In the genomic region with DNA sequence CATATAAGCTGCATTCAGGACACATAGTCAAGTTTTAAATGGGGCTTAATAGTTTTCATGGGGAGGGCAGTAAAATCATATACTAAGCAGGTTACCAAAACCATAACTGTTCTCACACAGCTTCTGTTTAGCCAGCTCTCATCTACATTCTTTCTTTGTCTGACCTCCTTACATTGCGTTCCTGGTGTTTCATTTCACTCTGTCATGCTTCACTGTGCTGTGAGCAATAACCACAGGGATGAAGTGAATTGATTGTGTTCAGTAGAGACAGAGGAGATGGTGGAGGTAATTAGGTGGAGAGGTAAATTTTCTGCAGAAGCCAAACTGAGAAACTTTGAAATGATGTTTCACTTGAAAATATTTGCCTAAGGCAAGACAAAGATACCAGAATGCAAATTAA, we compare ENCODE assay signal across 20 mouse cellular contexts.
A peak's percentile ranks its signal among the peaks of the same experiment; 100 is the strongest.
DNase-seq lines count a peak whose midpoint lies in the region; ATAC-seq and TF ChIP-seq lines count a peak whose summit lies in the region.
"Had no signal": no experiment of that assay in that cellular context is flagged by ENCODE, and none has a peak within 500 bp of the region (broad histone marks: within the 10 kb centered on the region; RNA-seq: fewer than 3 reads in every experiment).

No protein-coding gene starts in this region.

- H3K4me3 ChIP-seq in hindbrain, embryonic 10.5 days, result no peak overlapping the region
- no peak overlapping the region for H3K4me3 ChIP-seq in hindbrain, postnatal 0 days (ENCODE audit: low read length)
- H3K4me3 ChIP-seq in kidney, postnatal 0 days (replicated peaks; ENCODE audit: low read depth, low read length), result no peak overlapping the region
- H3K4me3 ChIP-seq in limb, embryonic 10.5 days, result no peak overlapping the region
- H3K4me3 ChIP-seq: embryonic facial prominence, embryonic 13.5 days; gastrocnemius, adult 2 months; heart, embryonic 12.5 days; hindbrain, embryonic 12.5 days had no signal

- no peaks in the 10 kb centered on the region for H3K36me3 ChIP-seq in hindbrain, embryonic 10.5 days
- no peaks in the 10 kb centered on the region for H3K36me3 ChIP-seq in hindbrain, postnatal 0 days (ENCODE audit: insufficient read depth, low read length)
- no peaks in the 10 kb centered on the region for H3K36me3 ChIP-seq in kidney, postnatal 0 days (ENCODE audit: insufficient read depth, low read length)
- H3K36me3 ChIP-seq in limb, embryonic 10.5 days, result no peaks in the 10 kb centered on the region
- H3K36me3 ChIP-seq: embryonic facial prominence, embryonic 13.5 days; heart, embryonic 12.5 days; hindbrain, embryonic 12.5 days had no signal

- WGBS in hindbrain, embryonic 10.5 days, result 26% methylated on average over 1 of the region's 1 CpGs
- WGBS in hindbrain, postnatal 0 days, result 29% methylated on average over 1 of the region's 1 CpGs
- WGBS in kidney, postnatal 0 days, result 24% methylated on average over 1 of the region's 1 CpGs
- 60% methylated on average over 1 of the region's 1 CpGs for WGBS in limb, embryonic 10.5 days

- ATAC-seq in hindbrain, postnatal 0 days, result no peak
- ATAC-seq in kidney, postnatal 0 days (replicated peaks; ENCODE audit: low FRiP score, low read depth), result no peak
- ATAC-seq in megakaryocyte, adult 5-6 weeks (ENCODE audit: poor library complexity, severe bottlenecking), result no peak
- ATAC-seq: forebrain, embryonic 14.5 days had no signal

- DNase-seq in hindbrain, embryonic 10.5 days (ENCODE audit: low spot score), result no peak
- DNase-seq in hindbrain, postnatal 0 days (ENCODE audit: low spot score), result no peak
- DNase-seq in kidney, postnatal 0 days (ENCODE audit: low spot score), result peak; percentile 58
- DNase-seq in kidney, postnatal 25 days, result no peak
- no peak for DNase-seq in limb, embryonic 10.5 days (ENCODE audit: low spot score)
- peak; percentile 40 for DNase-seq in retina, postnatal 1 day
- DNase-seq in thymus, adult 18-20 months, result no peak
- DNase-seq: adrenal gland, adult 8-10 months; adrenal gland, postnatal 36 days; cerebellum, adult 11 months; cerebellum, adult 8-10 months; cerebellum, postnatal 14 days; embryo, embryonic 11 days; gastrocnemius, adult 2 months; gastrocnemius, postnatal 25 days had no signal

- no peak overlapping the region for H3K4me2 ChIP-seq in hindbrain, postnatal 0 days (ENCODE audit: low read depth, low read length)
- H3K4me2 ChIP-seq in kidney, postnatal 0 days (ENCODE audit: low read length), result no peak overlapping the region
- H3K4me2 ChIP-seq: embryonic facial prominence, embryonic 13.5 days; heart, embryonic 12.5 days; hindbrain, embryonic 12.5 days had no signal

- H3K27me3 ChIP-seq in hindbrain, embryonic 10.5 days (ENCODE audit: insufficient read depth, poor library complexity, severe bottlenecking), result no peaks in the 10 kb centered on the region
- no peaks in the 10 kb centered on the region for H3K27me3 ChIP-seq in hindbrain, postnatal 0 days (ENCODE audit: insufficient read depth, low read length)
- no peaks in the 10 kb centered on the region for H3K27me3 ChIP-seq in kidney, postnatal 0 days (ENCODE audit: insufficient read depth, low read length)
- no peaks in the 10 kb centered on the region for H3K27me3 ChIP-seq in limb, embryonic 10.5 days (ENCODE audit: low read depth, poor library complexity, severe bottlenecking)
- H3K27me3 ChIP-seq: embryonic facial prominence, embryonic 13.5 days; heart, embryonic 12.5 days; hindbrain, embryonic 12.5 days had no signal

- H3K4me1 ChIP-seq in hindbrain, embryonic 10.5 days (replicated peaks), result peaks cover 24% of the 10 kb centered on the region
- H3K4me1 ChIP-seq in hindbrain, postnatal 0 days (ENCODE audit: insufficient read depth, low read length), result no peaks in the 10 kb centered on the region
- no peaks in the 10 kb centered on the region for H3K4me1 ChIP-seq in kidney, postnatal 0 days (replicated peaks; ENCODE audit: insufficient read depth, low read length)
- peaks cover 23% of the 10 kb centered on the region for H3K4me1 ChIP-seq in limb, embryonic 10.5 days
- H3K4me1 ChIP-seq: heart, embryonic 12.5 days had no signal

- H3K9ac ChIP-seq in hindbrain, postnatal 0 days (replicated peaks; ENCODE audit: low read length), result no peak overlapping the region
- no peak overlapping the region for H3K9ac ChIP-seq in kidney, postnatal 0 days (ENCODE audit: low read depth, low read length)
- H3K9ac ChIP-seq: embryonic facial prominence, embryonic 13.5 days; heart, embryonic 12.5 days; hindbrain, embryonic 12.5 days had no signal

- TF ChIP-seq CTCF in hindbrain, postnatal 0 days (IDR thresholded peaks at IDR 0.05; ENCODE audit: low read depth), result no peak
- no peak for TF ChIP-seq CTCF in kidney, postnatal 0 days (IDR thresholded peaks at IDR 0.05; ENCODE audit: low read depth)

- H3K27ac ChIP-seq in hindbrain, embryonic 10.5 days, result peak overlapping the region; percentile 17
- no peak overlapping the region for H3K27ac ChIP-seq in hindbrain, postnatal 0 days
- no peak overlapping the region for H3K27ac ChIP-seq in kidney, postnatal 0 days
- H3K27ac ChIP-seq in limb, embryonic 10.5 days, result peak overlapping the region; percentile 56; the same call in 1 of the 2 replicates
- H3K27ac ChIP-seq: gastrocnemius, adult 2 months; hindbrain, embryonic 12.5 days had no signal

- no peaks in the 10 kb centered on the region for H3K9me3 ChIP-seq in hindbrain, embryonic 10.5 days
- H3K9me3 ChIP-seq in hindbrain, postnatal 0 days (ENCODE audit: low read length), result no peaks in the 10 kb centered on the region
- H3K9me3 ChIP-seq in kidney, postnatal 0 days (replicated peaks; ENCODE audit: low read length), result no peaks in the 10 kb centered on the region
- H3K9me3 ChIP-seq in limb, embryonic 10.5 days (replicated peaks), result no peaks in the 10 kb centered on the region
- H3K9me3 ChIP-seq: embryonic facial prominence, embryonic 13.5 days; heart, embryonic 12.5 days; hindbrain, embryonic 12.5 days had no signal

Comparison
In these comparisons a context has a peak if more than half of its experiments do, and no peak if none do; other contexts are left out.
1. DNase-seq: peak in kidney, postnatal 0 days (single experiment) and retina, postnatal 1 day (single experiment); none in hindbrain, embryonic 10.5 days (single experiment), hindbrain, postnatal 0 days (single experiment), kidney, postnatal 25 days (0 of 2), limb, embryonic 10.5 days (single experiment) and thymus, adult 18-20 months (0 of 2).
2. H3K27ac ChIP-seq: peak in hindbrain, embryonic 10.5 days (single experiment) and limb, embryonic 10.5 days (single experiment); none in hindbrain, postnatal 0 days (single experiment) and kidney, postnatal 0 days (single experiment).